Comparison of ENCODE assay signal across 22 mouse cellular contexts in genomic region chr5:81060950-81061349, GRCm38 (mm10). TPM values are rescaled to one million over a fixed set of nuclear protein-coding genes. Genes with fewer than 3 reads are reported as not detected.
A peak's percentile ranks its signal among the peaks of the same experiment; 100 is the strongest.
DNase-seq lines count a peak whose midpoint lies in the region; ATAC-seq lines count a peak whose summit lies in the region.
"Had no signal": no experiment of that assay in that cellular context is flagged by ENCODE, and none has a peak within 500 bp of the region (broad histone marks: within the 10 kb centered on the region; RNA-seq: fewer than 3 reads in every experiment).

No protein-coding gene starts in this region.

- ATAC-seq in hindbrain, embryonic 16.5 days: no peak
- peak; percentile 53 for ATAC-seq in midbrain, embryonic 11.5 days (ENCODE audit: low FRiP score)
- ATAC-seq in midbrain, embryonic 15.5 days (replicated peaks): no peak
- ATAC-seq in granulocyte monocyte progenitor cell, adult 5-6 weeks (replicated peaks; ENCODE audit: poor library complexity, severe bottlenecking): peak; percentile 50
- 0 out of 2 replicates have a peak, but pooled peaks have one; percentile 24 for ATAC-seq in megakaryocyte progenitor cell, adult 5-6 weeks (replicated peaks; ENCODE audit: poor library complexity)
- ATAC-seq: forebrain, embryonic 16.5 days had no signal

- H3K27ac ChIP-seq in hindbrain, embryonic 10.5 days: 0 out of 2 replicates have a peak overlapping the region, but pooled peaks have one; percentile 13
- H3K27ac ChIP-seq in hindbrain, embryonic 16.5 days (ENCODE audit: low read depth, low read length): no peak overlapping the region
- no peak overlapping the region; the same call in 1 of the 2 replicates for H3K27ac ChIP-seq in midbrain, embryonic 11.5 days (ENCODE audit: low read depth, low read length)
- no peak overlapping the region for H3K27ac ChIP-seq in midbrain, embryonic 15.5 days
- H3K27ac ChIP-seq: embryonic facial prominence, embryonic 13.5 days; forebrain, embryonic 12.5 days; heart, adult 2 months; heart, embryonic 15.5 days had no signal

- H3K9me3 ChIP-seq in hindbrain, embryonic 10.5 days: no peaks in the 10 kb centered on the region
- H3K9me3 ChIP-seq in hindbrain, embryonic 16.5 days (ENCODE audit: control insufficient read depth, low read length): no peaks in the 10 kb centered on the region
- no peaks in the 10 kb centered on the region for H3K9me3 ChIP-seq in midbrain, embryonic 11.5 days (ENCODE audit: control insufficient read depth, low read length)
- H3K9me3 ChIP-seq in midbrain, embryonic 15.5 days: no peaks in the 10 kb centered on the region
- H3K9me3 ChIP-seq: embryonic facial prominence, embryonic 13.5 days; forebrain, embryonic 12.5 days; heart, embryonic 15.5 days had no signal

- 26% methylated on average over 2 of the region's 2 CpGs for WGBS in hindbrain, embryonic 10.5 days
- 12% methylated on average over 2 of the region's 2 CpGs for WGBS in hindbrain, embryonic 16.5 days
- WGBS in midbrain, embryonic 11.5 days: 13% methylated on average over 2 of the region's 2 CpGs
- WGBS in midbrain, embryonic 15.5 days: 10% methylated on average over 2 of the region's 2 CpGs

- no peaks in the 10 kb centered on the region for H3K36me3 ChIP-seq in hindbrain, embryonic 10.5 days
- no peaks in the 10 kb centered on the region for H3K36me3 ChIP-seq in hindbrain, embryonic 16.5 days (ENCODE audit: control insufficient read depth, insufficient read depth, low read length)
- no peaks in the 10 kb centered on the region for H3K36me3 ChIP-seq in midbrain, embryonic 11.5 days (ENCODE audit: control insufficient read depth, insufficient read depth, low read length)
- no peaks in the 10 kb centered on the region for H3K36me3 ChIP-seq in midbrain, embryonic 15.5 days (replicated peaks)
- H3K36me3 ChIP-seq: embryonic facial prominence, embryonic 13.5 days; forebrain, embryonic 12.5 days; heart, embryonic 15.5 days had no signal

- no peak overlapping the region for H3K9ac ChIP-seq in hindbrain, embryonic 16.5 days (ENCODE audit: low read depth, low read length)
- no peak overlapping the region for H3K9ac ChIP-seq in midbrain, embryonic 11.5 days (ENCODE audit: low read length)
- H3K9ac ChIP-seq in midbrain, embryonic 15.5 days: no peak overlapping the region
- H3K9ac ChIP-seq: embryonic facial prominence, embryonic 13.5 days; forebrain, embryonic 12.5 days; heart, embryonic 15.5 days had no signal

- H3K4me2 ChIP-seq in hindbrain, embryonic 16.5 days (ENCODE audit: low read length): no peak overlapping the region
- no peak overlapping the region for H3K4me2 ChIP-seq in midbrain, embryonic 11.5 days
- no peak overlapping the region for H3K4me2 ChIP-seq in midbrain, embryonic 15.5 days
- H3K4me2 ChIP-seq: embryonic facial prominence, embryonic 13.5 days; forebrain, embryonic 12.5 days; heart, embryonic 11.5 days; heart, embryonic 15.5 days had no signal

- DNase-seq in hindbrain, embryonic 10.5 days (ENCODE audit: low spot score): no peak
- DNase-seq in midbrain, embryonic 11.5 days (ENCODE audit: low spot score, missing footprints): no peak
- no peak for DNase-seq in urinary bladder, postnatal 36 days (ENCODE audit: low spot score in 2 of 2)
- DNase-seq: adrenal gland, postnatal 10 days; cerebellum, adult 11 months; cerebellum, adult 8-10 months; cerebellum, postnatal 14 days; gastrocnemius, postnatal 10 days; heart, adult 2 months; heart, postnatal 14 days had no signal

- no peak overlapping the region for H3K4me3 ChIP-seq in hindbrain, embryonic 10.5 days
- no peak overlapping the region for H3K4me3 ChIP-seq in hindbrain, embryonic 16.5 days (ENCODE audit: low read length)
- H3K4me3 ChIP-seq in midbrain, embryonic 11.5 days (ENCODE audit: low read depth, low read length): no peak overlapping the region
- no peak overlapping the region for H3K4me3 ChIP-seq in midbrain, embryonic 15.5 days
- H3K4me3 ChIP-seq: embryonic facial prominence, embryonic 13.5 days; forebrain, embryonic 12.5 days; heart, adult 2 months; heart, embryonic 15.5 days had no signal

- H3K4me1 ChIP-seq in hindbrain, embryonic 10.5 days (replicated peaks): peaks cover 35% of the 10 kb centered on the region
- H3K4me1 ChIP-seq in hindbrain, embryonic 16.5 days (ENCODE audit: control insufficient read depth, insufficient read depth, low read depth, low read length): no peaks in the 10 kb centered on the region; the same call in 1 of the 2 replicates
- peaks cover 17% of the 10 kb centered on the region for H3K4me1 ChIP-seq in midbrain, embryonic 11.5 days (ENCODE audit: control insufficient read depth, insufficient read depth, low read length)
- H3K4me1 ChIP-seq in midbrain, embryonic 15.5 days: peaks cover 21% of the 10 kb centered on the region
- H3K4me1 ChIP-seq: heart, embryonic 15.5 days had no signal

- no peaks in the 10 kb centered on the region for H3K27me3 ChIP-seq in hindbrain, embryonic 10.5 days (ENCODE audit: insufficient read depth, poor library complexity, severe bottlenecking)
- H3K27me3 ChIP-seq in hindbrain, embryonic 16.5 days (replicated peaks; ENCODE audit: control insufficient read depth, insufficient read depth, low read length): no peaks in the 10 kb centered on the region
- no peaks in the 10 kb centered on the region for H3K27me3 ChIP-seq in midbrain, embryonic 11.5 days (ENCODE audit: control insufficient read depth, insufficient read depth, low read length)
- no peaks in the 10 kb centered on the region for H3K27me3 ChIP-seq in midbrain, embryonic 15.5 days (replicated peaks)
- H3K27me3 ChIP-seq: embryonic facial prominence, embryonic 13.5 days; forebrain, embryonic 12.5 days; heart, embryonic 15.5 days had no signal

RNA-seq across cellular contexts. Expression of gene Adgrl3, which starts 41.0 kb away (rescaled TPM):
- polyA plus RNA-seq in hindbrain, embryonic 10.5 days (2016; fragmentation: Nextera tagmentation; extraction: Ambion mirVana): 16.0 and 23.3 TPM in 2 replicates
- polyA plus RNA-seq in hindbrain, embryonic 16.5 days (2015; fragmentation: Nextera tagmentation; extraction: Ambion mirVana): 67.2 and 69.4 TPM in 2 replicates
- polyA plus RNA-seq in midbrain, embryonic 11.5 days (2014; fragmentation: Nextera tagmentation; extraction: Ambion mirVana): 18.9 and 24.3 TPM in 2 replicates
- 69.9 and 75.6 TPM in 2 replicates for polyA plus RNA-seq in midbrain, embryonic 15.5 days (2015; fragmentation: Nextera tagmentation; extraction: Ambion mirVana)
- not detected in 2 replicates for total RNA-seq in granulocyte monocyte progenitor cell, adult 5-6 weeks (2014; fragmentation: Nextera tagmentation)
- total RNA-seq in granulocyte monocyte progenitor cell, adult 5-6 weeks (2017): not detected in 2 replicates
- not detected in 2 replicates for total RNA-seq in megakaryocyte progenitor cell, adult 5-6 weeks (2015)
- total RNA-seq in megakaryocyte progenitor cell, adult 5-6 weeks (2017): not detected in 2 replicates
- total RNA-seq: common myeloid progenitor, adult 5-6 weeks; hematopoietic stem cell, adult 5-6 weeks; MEL had no signal

Comparison
In these comparisons a context has a peak if more than half of its experiments do, and no peak if none do; other contexts are left out.
1. ATAC-seq: peak in midbrain, embryonic 11.5 days (single experiment), granulocyte monocyte progenitor cell, adult 5-6 weeks (single experiment) and megakaryocyte progenitor cell, adult 5-6 weeks (single experiment); none in hindbrain, embryonic 16.5 days (single experiment) and midbrain, embryonic 15.5 days (single experiment).